Mouse (Mus musculus) T-helper 17 cell (primary cell): ENCODE results near the gene Cers5.

Experiments
- in situ Hi-C, 2 experiments: fragments of 300-600 bp; cut with MboI, MseI; formaldehyde crosslinking; loops; 1 replicate in 1 of 2; 2 replicates in 1 of 2; pipeline ENCODE4 v1.15.1; 2025; ENCODE audit warnings: high pct_unique_total_duplicates in 2 of 2

The Cers5 gene

DNA sequence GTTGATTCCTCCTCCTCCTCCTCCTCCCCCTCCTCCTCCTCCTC is at the start of gene Cers5:
TSS of gene Cers5 (minus strand) at position 5 of the 44 bp plus-strand sequence.
- in situ Hi-C loops = loop anchor here (5.0 kb wide), 2 partner anchors 45 to 55 kb away; partner anchors contain the start of genes Cox14 (in 1 of the 2) and Gpd1 (in 1 of the 2)

DNA sequence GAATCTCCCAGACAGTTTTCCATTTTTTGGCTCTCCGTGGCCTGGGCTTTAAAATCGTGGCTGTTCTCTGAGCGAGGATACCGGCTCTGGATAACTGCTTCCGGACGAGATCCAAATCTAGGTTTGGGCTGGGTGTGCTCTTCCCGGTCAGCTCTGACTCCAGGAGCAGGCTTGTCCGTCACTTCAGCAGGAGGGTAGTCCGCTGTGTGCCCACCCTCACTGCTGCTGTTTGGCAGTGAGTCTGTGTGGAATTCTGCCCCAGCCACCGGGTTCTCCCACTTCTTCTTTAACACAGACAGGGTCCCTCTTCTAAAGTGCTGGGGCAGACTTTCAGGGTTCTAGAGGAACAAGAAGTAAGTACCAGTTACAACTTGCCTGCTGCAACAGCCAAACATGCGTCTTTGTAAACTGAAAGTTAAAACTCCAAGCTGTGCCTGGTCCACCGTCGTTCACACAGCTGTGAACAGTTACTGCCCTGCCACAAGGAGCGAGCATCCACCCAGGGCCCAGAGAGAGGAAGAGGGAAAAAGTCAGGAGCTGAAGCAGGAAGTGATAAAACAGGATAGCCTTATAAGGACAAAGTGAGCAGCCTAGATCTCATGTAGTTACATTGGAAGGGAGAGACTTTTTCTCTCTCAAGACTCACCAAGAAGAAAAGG is 47.1 kb upstream of the Cers5 start:
- in situ Hi-C loops = no loop called here

DNA sequence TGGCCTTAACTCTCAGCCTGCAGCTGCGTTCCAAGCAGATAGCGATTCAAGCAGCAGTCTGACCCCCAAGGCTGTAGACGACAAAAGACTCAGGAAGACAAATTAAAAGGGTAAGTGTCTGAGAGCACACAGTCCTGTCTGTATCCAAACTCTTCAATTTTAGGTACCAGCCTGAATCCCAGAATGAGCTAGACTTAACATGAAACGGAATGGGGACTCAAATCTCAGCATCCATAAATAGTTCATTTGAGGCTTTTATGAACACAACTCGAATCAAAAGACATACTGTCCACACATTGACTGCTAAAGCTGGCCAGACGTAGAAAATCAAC is 46.4 kb upstream of the Cers5 start:
- in situ Hi-C loops = no loop called here

DNA sequence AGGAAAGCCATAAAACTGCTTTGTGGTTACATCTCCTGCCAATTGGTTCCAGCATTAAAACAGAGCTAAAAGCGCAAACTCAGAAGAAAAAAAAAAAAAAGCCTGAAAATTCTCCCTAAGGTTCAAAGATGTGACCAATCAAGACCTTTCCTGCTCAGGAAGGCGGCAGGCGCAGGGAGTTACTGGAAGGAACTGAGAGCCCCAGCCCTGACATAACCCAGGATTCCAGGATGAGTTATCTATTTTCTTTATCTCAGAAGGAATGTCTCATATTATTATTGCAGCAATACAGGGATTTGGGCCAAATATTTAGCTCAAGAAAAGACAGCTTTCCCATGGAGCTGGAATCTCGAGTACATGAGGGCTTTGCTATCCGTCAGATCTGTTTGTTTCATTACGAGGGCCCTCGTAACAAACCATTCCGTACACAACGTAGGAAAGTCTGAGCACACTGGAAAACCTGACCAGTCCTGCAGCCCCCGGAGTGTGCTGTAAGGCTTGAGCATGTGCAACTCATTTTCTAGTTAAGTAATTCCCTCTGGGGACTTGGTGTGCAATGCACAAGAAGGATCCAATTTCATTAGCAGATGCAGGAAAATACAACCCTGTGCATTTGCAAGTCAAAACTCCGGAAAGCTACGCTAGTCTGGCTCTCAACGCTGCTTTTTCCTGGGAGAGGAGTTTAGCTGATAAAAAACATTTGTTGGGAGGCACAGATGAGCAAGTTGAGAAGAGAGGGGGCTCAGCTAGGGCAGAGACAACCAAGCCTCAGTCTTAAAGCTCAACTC is 45.8 kb upstream of the Cers5 start:
- in situ Hi-C loops = no loop called here

DNA sequence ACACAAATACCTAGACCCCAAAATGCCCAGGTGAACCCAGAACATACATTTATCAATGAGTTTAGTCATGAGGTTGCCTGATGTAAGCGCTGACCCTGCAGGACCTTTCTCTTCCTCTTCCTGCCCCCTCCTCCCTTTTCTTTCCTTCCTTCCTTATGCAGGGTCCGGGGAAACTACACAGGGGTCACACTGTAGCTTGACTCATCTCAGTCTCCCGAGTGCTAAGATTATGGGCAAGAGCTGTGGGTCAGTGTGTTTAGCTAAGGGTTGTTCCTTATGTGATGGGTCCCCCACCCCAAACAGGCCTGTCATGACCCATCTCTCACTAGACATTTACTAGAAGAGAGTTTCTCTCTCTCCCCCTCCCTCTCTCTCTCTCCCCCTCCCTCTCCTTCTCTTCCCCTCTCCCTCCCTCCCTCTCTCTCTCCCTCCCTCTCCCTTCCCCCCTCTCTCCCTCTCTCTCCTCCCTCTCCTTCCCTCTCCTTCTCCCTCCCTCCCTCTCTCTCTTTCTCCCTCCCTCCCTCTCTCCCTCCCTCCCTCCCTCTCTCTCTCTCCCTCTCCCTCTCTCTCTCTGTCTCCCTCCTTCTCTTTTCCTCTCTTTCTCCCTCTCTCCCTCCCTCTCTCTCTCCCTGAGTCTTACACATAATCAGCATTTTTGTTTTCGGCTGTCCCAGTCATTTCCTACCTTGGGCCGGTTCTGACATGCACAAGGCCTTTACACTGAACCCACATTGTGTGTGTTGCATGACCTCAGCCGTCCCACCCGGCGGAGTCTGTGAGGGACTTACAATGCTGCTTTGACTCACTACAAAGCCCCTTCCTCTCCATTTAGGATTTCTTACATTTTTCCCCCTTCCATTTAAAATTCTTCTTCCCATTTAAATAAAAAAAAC is 44.9 kb upstream of the Cers5 start:
- in situ Hi-C loops = no loop called here

DNA sequence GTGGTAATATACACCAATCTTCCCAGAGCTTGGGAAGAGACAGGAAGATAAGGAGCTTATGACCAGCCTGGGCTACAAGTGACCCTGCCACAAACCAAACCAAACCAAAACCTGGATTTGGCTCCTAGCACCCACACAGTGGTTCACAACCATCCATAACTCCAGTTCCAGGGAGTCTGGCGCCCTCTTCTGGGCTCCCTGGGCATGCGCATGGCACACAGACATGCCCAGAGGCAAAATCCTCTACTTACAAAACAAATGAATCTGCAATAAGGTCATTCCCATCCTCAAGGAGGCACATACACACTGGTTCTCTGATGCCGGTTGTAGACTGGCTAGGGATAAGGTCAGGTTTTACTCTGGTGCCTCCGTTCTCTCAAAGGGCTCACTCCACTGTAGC is 43.3 kb upstream of the Cers5 start:
- in situ Hi-C loops = no loop called here

DNA sequence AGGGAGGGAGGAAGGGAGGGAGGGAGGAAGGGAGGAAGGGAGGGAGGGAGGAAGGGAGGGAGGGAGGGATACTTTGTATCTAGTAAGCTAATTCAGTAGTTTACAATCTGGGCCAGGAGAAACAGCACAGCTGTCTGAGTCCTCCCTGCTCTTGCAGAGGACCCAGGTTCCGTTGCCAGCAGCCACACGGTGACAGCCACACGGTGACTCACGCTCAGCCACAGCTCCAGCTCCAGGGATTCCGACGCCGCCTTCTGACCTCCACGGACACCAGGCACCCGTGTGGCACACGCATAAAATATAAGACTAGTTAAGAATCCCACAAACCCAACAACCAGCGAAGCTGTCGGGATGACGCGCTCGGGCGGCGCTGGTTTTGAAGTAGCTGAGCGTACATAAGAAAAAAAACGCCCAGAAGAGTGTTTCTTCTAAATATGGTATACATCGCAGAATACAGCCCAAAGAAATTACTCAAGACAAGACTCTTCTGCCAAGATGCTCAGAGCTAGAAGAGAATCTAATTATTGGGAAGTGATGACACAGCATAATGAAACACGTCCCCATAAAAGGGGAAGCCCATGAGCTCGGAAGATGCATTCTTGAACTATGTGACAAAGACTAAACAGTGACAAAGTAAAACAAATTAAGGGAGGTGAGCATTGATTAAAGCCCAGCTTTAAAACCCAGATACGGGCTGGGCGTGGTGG is 42.0 kb upstream of the Cers5 start:
- in situ Hi-C loops = no loop called here

DNA sequence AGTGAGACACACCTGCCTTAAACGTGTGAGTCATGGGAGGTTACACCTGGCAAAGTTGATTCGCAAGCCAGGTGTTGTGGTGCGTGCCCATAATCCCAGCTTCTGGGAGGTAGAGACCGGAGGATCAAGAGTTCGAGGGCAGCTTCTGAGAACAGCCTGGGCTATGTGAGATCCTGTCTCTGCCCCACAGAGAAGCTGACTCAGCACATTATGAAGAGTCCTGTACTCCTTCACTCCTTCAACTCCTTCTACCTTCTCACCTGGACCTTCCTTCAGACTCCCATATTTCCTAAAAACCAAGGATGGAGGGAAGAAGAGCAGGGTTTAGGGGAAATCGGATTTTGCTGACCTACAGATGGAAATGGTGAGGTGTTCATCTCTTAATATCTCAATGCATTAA is 41.0 kb upstream of the Cers5 start:
- in situ Hi-C loops = no loop called here

DNA sequence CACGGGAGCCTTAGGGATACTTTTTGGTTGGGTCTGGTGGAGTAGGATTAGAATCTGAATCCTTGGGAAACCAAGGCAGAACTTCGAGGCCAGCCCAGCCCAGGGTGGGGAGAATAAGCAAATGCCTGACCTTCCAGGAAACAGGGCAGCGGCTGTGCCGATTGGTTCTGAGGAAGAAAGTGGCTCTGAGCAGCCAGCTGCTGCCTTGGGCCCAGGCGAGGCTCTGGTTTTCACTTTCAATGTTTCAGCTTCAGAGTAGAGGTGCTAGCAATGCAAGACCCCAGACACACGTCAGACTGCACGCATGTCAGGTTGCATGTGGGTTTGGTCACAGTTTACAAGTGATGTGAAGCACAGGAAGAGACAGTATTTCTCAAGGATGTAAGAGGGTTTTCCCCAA is 39.4 kb upstream of the Cers5 start:
- in situ Hi-C loops = no loop called here

DNA sequence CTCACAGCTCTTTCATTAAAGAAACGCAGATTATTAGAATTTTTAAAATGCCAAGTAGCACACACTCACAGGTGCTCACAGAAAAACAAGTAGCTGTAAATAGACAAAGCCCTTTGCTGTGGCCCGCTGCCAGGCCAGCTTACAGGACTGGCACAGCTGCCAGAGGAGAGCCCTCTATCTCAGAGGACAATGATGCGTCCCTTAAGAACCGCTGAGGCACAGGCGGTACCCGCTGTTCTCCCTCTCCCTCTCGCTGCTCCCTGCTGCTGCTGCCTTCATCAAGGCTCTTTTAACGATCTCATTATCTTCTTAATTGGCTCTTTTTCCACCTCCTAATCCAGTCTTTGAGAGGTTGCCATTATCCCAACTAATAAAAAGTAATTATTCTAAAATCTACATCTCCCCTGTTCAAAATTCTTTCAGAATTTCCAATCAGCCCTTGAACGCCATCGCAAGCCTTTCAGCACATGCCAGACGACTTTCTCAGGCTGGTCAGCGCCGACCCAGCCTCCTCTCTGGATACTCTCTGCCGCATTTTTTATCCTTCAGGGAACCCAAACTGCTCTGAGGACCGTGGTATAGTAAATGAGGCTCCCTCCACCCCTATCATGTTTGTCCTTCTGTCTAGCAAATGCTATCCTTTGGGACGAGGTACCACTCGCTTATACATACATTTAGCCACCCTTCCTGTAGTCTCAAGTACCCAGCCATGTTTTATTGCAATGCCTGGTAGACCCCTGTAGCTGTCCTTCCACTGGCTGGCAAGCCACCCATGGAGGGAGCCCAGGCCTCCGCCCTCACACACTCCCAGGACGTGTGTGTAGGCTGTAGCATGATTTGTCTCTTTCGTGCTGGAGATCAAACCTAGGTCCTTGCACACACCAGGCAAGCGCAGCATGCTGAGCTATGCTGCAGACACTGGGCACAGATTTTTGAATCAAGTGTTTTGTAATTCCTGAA is 35.4 kb upstream of the Cers5 start:
- in situ Hi-C loops = no loop called here

DNA sequence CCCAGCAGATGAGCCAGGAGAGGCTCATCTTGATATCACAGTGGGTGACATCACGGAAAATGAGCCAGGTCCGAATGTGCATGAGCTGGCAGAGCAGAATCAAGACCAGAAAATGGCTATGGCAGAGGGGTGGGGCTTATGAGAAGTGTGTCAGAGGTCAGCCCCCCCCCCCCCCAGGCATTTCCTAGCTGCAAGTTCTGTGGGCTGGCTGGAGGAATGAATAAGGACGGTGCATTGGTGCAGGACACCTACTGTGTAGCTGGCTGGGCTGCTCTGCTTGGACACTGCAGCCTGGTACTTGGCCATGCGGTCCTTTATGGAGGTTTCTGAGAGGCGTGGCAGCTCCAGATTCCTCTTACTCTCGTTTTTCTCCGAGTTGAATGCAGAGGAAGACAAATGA is 33.5 kb upstream of the Cers5 start:
- in situ Hi-C loops = no loop called here

DNA sequence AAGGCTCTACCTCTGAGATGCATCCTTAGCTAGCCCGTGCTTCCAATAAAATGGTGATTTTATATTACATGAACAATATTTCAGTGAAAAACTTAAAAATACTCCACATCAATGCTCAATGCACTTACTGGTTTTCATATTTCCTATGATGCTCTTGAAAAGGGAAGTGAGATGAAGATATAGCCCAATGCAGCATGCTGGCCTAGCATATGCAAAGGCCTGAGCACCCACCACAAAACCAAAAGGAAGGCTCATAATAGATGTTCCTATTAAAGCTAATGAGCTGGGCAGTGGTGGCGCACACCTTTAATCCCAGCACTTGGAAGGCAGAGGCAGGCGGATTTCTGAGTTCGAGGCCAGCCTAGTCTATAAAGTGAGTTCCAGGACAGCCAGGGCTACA is 33.0 kb upstream of the Cers5 start:
- in situ Hi-C loops = no loop called here

DNA sequence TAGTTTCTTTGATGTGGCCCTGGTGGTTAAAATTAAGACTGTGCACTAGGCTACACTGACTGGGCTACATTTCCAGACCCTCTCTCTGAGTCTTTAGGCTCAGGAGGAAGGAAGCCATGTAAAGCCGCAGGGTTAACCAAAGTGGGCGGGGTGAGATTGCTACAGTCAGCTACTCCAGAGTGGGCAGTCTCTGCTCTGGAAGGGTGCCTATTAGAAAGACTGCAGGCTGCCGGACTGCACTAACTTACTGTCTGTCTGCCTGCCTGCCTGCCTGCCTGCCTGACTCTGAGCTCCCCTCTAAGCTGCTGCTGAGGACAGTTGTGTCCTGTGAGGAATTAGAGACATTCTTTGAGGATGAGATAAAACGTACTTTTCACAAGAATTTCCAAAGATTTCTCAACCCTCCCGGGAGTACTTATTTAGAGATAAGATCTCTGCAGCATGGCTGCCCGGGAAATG is 30.5 kb upstream of the Cers5 start:
- in situ Hi-C loops = no loop called here

DNA sequence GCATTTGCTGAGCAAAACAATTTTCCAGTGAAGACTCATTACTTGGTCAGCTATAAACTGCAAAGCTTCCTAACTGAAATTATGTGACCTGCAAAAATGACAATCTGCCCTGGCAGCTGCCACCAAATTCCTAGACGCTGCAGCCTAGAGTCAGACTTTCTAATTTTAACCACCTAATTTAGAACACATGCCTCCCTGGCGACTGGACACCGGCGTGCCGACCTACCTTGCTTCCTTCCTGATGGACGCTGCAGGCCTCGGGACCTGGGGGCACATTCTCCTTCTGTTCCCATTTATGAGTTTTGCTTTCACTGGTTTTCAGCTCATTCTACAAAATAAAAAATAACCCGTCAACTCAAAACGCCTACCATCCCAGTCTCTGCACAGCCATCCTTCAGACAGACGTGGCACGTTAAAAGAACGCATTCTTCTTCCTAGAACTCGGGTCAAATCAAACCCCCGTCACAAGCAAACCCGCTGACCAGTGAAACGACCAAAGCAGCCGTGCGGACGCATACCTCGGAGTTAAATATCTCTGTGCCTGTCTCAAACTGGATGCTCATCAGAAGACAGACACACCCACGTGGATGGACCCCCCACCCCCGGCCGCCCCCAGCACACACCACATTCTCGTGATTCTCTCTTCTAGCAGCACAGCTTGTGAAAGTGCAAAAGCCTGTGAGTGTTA is 29.3 kb upstream of the Cers5 start:
- in situ Hi-C loops = no loop called here

DNA sequence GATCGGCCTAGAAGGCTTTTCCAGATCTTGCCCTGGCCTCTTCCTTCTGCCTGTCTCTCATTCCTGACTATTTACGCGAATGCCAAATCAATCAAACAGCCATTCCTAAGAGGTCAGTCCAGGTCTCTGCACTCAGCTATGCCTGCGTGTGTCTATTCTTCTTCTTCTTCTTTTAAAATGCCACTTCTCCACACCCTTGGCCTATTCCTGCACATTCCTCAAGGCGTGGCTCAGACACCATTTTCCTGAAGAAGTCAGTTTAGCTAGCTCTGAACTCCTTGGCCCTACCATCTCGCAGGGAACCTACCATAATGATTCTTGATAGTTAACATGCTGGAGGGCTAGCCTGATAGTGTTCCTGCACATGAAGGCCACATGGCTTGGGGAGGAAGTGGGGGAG is 27.0 kb upstream of the Cers5 start:
- in situ Hi-C loops = no loop called here

DNA sequence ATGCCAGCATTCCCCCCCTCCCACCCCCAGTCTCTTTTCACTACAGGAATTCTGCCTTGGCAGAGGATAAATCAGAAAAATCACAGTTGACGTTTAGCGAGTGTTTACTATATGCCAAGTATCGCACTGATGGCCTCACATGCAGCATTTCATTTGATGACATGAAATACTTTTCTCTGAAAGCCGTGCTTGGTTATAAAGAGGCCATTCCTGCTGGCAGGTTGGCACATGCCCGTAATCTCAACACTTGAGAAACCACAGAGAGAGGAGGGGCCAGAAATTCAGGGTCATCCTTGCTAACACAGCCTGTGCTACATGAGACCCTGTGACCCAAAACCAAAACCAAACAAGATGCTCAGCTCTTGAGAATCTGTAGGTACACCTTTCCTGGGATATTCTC is 25.2 kb upstream of the Cers5 start:
- in situ Hi-C loops = no loop called here

DNA sequence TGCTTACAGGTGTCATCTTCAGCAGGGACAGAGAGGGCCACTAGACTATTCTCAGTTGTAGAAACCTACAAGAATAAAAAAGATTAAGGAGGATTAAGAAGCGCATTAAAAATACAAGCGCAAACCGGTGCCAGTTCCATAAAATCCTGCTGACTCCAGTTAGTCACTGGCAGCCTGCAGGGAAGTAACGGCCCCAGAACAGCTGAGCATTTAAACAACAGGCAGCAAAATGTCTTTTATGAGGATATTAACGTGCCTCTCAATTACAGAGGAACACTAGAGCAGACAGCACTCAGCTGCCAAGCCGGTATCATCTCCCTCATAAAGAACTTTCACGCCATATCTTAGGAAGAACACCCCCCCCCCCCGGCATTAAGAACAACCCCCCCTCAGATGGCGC is 24.1 kb upstream of the Cers5 start:
- in situ Hi-C loops = no loop called here

DNA sequence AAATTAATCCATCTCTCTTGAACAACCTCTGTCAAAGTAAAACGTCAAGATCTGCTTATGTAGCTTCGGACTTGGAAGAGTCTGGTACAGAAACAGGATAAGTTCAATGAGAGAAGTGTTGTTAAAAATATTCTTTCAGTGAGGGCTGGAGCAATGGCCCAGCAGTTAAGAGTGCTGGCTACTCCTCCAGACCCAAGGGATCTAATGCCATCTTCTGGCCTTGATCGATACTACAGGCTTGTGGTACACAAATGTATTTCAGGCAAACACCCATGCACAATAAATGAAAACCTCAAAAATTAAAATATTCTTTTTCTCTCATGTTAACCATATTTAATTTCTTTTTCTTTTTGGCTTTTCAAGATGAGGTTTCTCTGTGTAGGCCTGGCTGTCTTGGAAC is 23.4 kb upstream of the Cers5 start:
- in situ Hi-C loops = no loop called here

DNA sequence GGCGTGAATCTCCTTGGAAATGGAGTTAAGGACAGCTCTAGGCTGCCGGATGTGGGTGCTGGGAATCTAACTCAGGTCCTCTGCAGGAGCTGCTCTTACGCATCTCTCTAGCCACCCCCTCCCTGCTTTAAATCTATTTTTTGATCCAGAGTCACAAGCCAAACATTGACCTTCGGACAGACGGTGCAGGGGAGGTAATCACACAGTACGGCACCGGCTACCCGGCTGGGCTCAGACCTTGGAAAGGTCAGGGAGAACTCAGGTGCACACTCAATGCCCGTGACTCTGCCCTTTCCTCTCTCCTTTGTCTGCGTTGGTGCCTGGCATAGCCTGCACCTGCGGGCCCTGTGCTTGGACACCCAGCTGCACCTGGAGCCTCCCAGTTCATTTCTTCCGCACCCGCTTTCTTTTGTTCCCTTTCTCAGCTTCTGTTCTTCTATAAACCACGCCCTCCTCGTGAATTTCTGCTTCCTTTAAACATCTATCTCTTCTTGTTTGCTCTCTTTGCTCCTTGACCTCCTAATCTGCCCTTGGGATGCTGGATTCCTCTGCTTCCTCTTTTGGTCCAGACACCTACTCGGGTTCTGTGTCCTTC is 19.6 kb upstream of the Cers5 start:
- in situ Hi-C loops = no loop called here

DNA sequence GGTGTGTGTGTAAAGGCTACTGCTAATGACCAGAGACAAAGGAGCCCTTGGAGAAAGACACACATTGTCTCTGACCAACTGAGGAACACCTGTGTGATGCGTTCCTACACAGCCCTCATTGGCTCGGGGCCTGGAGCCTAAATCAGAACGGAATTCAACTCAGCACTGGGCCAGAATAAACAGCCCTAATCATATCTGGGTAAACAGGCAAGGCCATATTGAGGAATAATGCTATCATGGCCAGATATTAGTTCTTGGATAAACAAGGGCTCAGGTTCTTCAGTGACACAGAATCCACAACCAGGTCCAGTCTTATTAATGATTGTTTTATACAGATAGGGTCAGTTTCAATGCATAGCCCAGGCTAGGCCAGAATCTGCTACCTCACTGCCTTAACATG is 18.3 kb upstream of the Cers5 start:
- in situ Hi-C loops = no loop called here
